Mouse (Mus musculus) ES-Bruce4 (cell line): ENCODE measurements around the gene Nudcd3.

ENCODE experiments used
- EP300 ChIP-seq: IDR thresholded peaks from 2 replicates; pipeline ENCODE4 v1.6.1; 2011; ENCODE audit warnings: low read depth, low read length; ENCODE audit not compliant: insufficient read depth
- POLR2A ChIP-seq: IDR thresholded peaks from one replicate; pipeline ENCODE4 v1.8.1; 2011; ENCODE audit warnings: low read length; ENCODE audit not compliant: insufficient read depth

DNA sequence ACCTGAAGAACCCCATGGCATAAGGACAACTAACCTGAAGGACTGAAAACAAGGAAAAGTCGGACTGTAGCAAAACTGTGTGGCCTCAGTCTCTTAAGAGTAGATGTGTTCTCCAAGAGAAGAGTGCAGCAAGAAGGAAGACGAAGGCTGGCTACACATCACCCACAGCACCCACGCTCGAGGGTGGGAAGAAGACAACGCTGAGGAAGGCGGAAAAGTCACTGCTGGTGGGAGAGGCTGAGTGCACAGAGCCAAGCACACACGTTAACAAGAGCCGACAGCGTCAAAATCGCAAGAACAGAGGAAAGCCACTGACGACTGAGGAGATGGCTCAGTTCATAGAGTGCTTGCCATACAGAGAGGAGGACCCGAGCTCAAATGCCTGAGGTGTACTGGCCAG, 36.5 kb downstream of the Nudcd3 start:
- TF ChIP-seq POLR2A = no peak
- TF ChIP-seq EP300 = no peak
